Mouse (Mus musculus) forebrain, postnatal 0 days (tissue): ENCODE measurements around the gene Anxa10. TPM values are rescaled to one million over a fixed set of nuclear protein-coding genes. Genes with fewer than 3 reads are reported as not detected.

Experiments
- ATAC-seq: fragments of 200-750 bp; cut with Nextera tagmentation; 2 replicates; pipeline ENCODE4 v1.8.0; 2017; ENCODE audit warnings: mild to moderate bottlenecking, moderate library complexity
- DNase-seq: peaks from one replicate; pipeline ENCODE4 v3.0.0-alpha.2; 2015
- H3K27ac ChIP-seq: fragments of 300-500 bp; sonication (generic); 2 replicates; pipeline ENCODE4 v1.5.1; 2014; ENCODE audit warnings: low read depth, mild to moderate bottlenecking, antibody characterized with exemption, low read length, moderate library complexity, mixed read lengths
- H3K27me3 ChIP-seq: fragments of 300-500 bp; sonication (generic); 2 replicates; pipeline ENCODE4 v1.6.1; 2014; ENCODE audit warnings: mild to moderate bottlenecking, low read length, mixed read lengths; ENCODE audit not compliant: insufficient read depth
- H3K36me3 ChIP-seq: fragments of 300-500 bp; sonication (generic); 2 replicates; pipeline ENCODE4 v1.6.1; 2014; ENCODE audit warnings: mild to moderate bottlenecking, moderate library complexity; ENCODE audit not compliant: insufficient read depth
- H3K4me1 ChIP-seq: fragments of 300-500 bp; sonication (generic); 2 replicates; pipeline ENCODE4 v1.6.1; 2014; ENCODE audit warnings: antibody characterized with exemption; ENCODE audit not compliant: insufficient read depth
- H3K4me2 ChIP-seq: fragments of 300-500 bp; sonication (generic); 2 replicates; pipeline ENCODE4 v1.6.1; 2014; ENCODE audit warnings: low read depth, mild to moderate bottlenecking, moderate library complexity
- H3K4me3 ChIP-seq: fragments of 300-500 bp; sonication (generic); 2 replicates; pipeline ENCODE4 v1.5.1; 2014; ENCODE audit warnings: low read depth, low read length, mixed read lengths
- H3K9ac ChIP-seq: fragments of 300-500 bp; sonication (generic); 2 replicates; pipeline ENCODE4 v1.6.1; 2014; ENCODE audit warnings: mild to moderate bottlenecking
- H3K9me3 ChIP-seq: fragments of 300-500 bp; sonication (generic); 2 replicates; pipeline ENCODE4 v1.6.1; 2016; ENCODE audit warnings: low read length
- CTCF ChIP-seq: sonication (generic); IDR thresholded peaks from 2 replicates; pipeline ENCODE4 v1.5.1; 2016; ENCODE audit warnings: antibody characterized with exemption, control low read depth, low read depth
- WGBS: fragments of 180-500 bp; shearing (Covaris S2); extraction: QIAGEN DNeasy Blood & Tissue Kit; methylation state at CpG from one replicate; pipeline ENCODE4 v1.1.7; 2014; 5-methylcytosine and 5-hydroxymethylcytosine counted together
- polyA plus RNA-seq: library from polyadenylated mRNA; unstranded; fragments of >200 nt; fragmentation: Nextera tagmentation; extraction: Ambion mirVana; gene quantifications from 2 replicates; pipeline ENCODE4 v1.2.1, GENCODE M21; 2015
- total RNA-seq: library from RNA; depleted of rRNA; stranded (reverse); fragments of >200 nt; gene quantifications from 2 replicates; pipeline ENCODE4 v1.2.3, GENCODE M21; 2014; rRNA removed

Anxa10 gene
- not detected in 2 replicates for total RNA-seq
- polyA plus RNA-seq, result not detected in 2 replicates

- Histone ChIP-seq H3K4me2 (no peak within 1 kb of the TSS), H3K4me3 (no peak within 1 kb of the TSS), H3K9me3 (no peaks in the 10 kb centered on the region), H3K27me3 (no peaks in the 10 kb centered on the region), H3K27ac (no peak within 1 kb of the TSS), H3K4me1 (no peaks in the 10 kb centered on the region), H3K9ac (no peak within 1 kb of the TSS), H3K36me3 (no peaks in the 10 kb centered on the region)
- 82% methylated on average over 2 of the region's 2 CpGs for WGBS
- DNase-seq (no peak), ATAC-seq (no peak)
- TF ChIP-seq CTCF, result no peak
Measured at GRCm38 (mm10) chr8:62123098-62123497, at the start of gene Anxa10. Gene Anxa10, minus strand, starts transcription at chr8:62123150.

GRCm38 (mm10) chr8:62132662-62133366 is 9.9 kb upstream of the Anxa10 start:
- WGBS, result 81% methylated on average over 3 of the region's 3 CpGs
- Histone ChIP-seq H3K4me2 (no peak overlapping the region), H3K27ac (no peak overlapping the region), H3K4me1 (no peaks in the 10 kb centered on the region), H3K4me3 (no peak overlapping the region), H3K36me3 (no peaks in the 10 kb centered on the region), H3K27me3 (no peaks in the 10 kb centered on the region), H3K9ac (no peak overlapping the region), H3K9me3 (no peaks in the 10 kb centered on the region)
- ATAC-seq (no peak), DNase-seq (no peak)
- no peak for TF ChIP-seq CTCF

- TF ChIP-seq CTCF, result no peak
- Histone ChIP-seq H3K9me3 (no peaks in the 10 kb centered on the region), H3K36me3 (no peaks in the 10 kb centered on the region), H3K9ac (no peak overlapping the region), H3K27ac (no peak overlapping the region), H3K27me3 (no peaks in the 10 kb centered on the region), H3K4me3 (no peak overlapping the region), H3K4me1 (no peaks in the 10 kb centered on the region), H3K4me2 (no peak overlapping the region)
- ATAC-seq, result no peak
- 91% methylated on average over 2 of the region's 2 CpGs for WGBS
- DNase-seq, result no peak
Measured at GRCm38 (mm10) chr8:62097213-62097612, 25.7 kb downstream of the Anxa10 start.

- no peaks in the 10 kb centered on the region for H3K9me3 ChIP-seq
- H3K27me3 ChIP-seq, result no peaks in the 10 kb centered on the region
- WGBS, result 58% methylated on average over 2 of the region's 2 CpGs
- no peak overlapping the region for H3K27ac ChIP-seq
- DNase-seq (no peak), ATAC-seq (no peak)
- H3K4me3 ChIP-seq, result no peak overlapping the region
- H3K9ac ChIP-seq, result no peak overlapping the region
- H3K4me1 ChIP-seq, result no peaks in the 10 kb centered on the region
- H3K4me2 ChIP-seq, result no peak overlapping the region
- no peak for TF ChIP-seq CTCF
- no peaks in the 10 kb centered on the region for H3K36me3 ChIP-seq
Measured at GRCm38 (mm10) chr8:62081804-62082203, 41.1 kb downstream of the Anxa10 start.

GRCm38 (mm10) chr8:62080195-62080802 is 42.7 kb downstream of the Anxa10 start:
- Histone ChIP-seq H3K4me3 (no peak overlapping the region), H3K27me3 (no peaks in the 10 kb centered on the region), H3K4me1 (no peaks in the 10 kb centered on the region), H3K4me2 (no peak overlapping the region), H3K9me3 (no peaks in the 10 kb centered on the region), H3K27ac (no peak overlapping the region), H3K9ac (no peak overlapping the region), H3K36me3 (no peaks in the 10 kb centered on the region)
- TF ChIP-seq CTCF, result peak; percentile 73
- ATAC-seq (peak; percentile 93), DNase-seq (peak; percentile 85)
- 38% methylated on average over 3 of the region's 3 CpGs for WGBS

- H3K9me3 ChIP-seq, result no peaks in the 10 kb centered on the region
- ATAC-seq (no peak), DNase-seq (no peak)
Measured at GRCm38 (mm10) chr8:62068305-62068704, 54.6 kb downstream of the Anxa10 start.

GRCm38 (mm10) chr8:62060357-62060756 is 62.6 kb downstream of the Anxa10 start:
- peak; percentile 45 for TF ChIP-seq CTCF
- H3K9me3 ChIP-seq, result no peaks in the 10 kb centered on the region
- DNase-seq, result peak; percentile 35
- no peak overlapping the region for H3K4me3 ChIP-seq
- H3K9ac ChIP-seq, result no peak overlapping the region
- H3K27ac ChIP-seq, result no peak overlapping the region
- H3K4me1 ChIP-seq, result no peaks in the 10 kb centered on the region
- no peaks in the 10 kb centered on the region for H3K36me3 ChIP-seq
- H3K27me3 ChIP-seq, result no peaks in the 10 kb centered on the region
- H3K4me2 ChIP-seq, result no peak overlapping the region
- no peak for ATAC-seq

More at GRCm38 (mm10) chr8:62068305-62068704, 54.6 kb downstream of the Anxa10 start:
- Histone ChIP-seq H3K4me3 (no peak overlapping the region), H3K9ac (no peak overlapping the region), H3K27me3 (no peaks in the 10 kb centered on the region), H3K36me3 (no peaks in the 10 kb centered on the region), H3K4me2 (no peak overlapping the region), H3K4me1 (no peaks in the 10 kb centered on the region), H3K27ac (no peak overlapping the region)
- no peak for TF ChIP-seq CTCF
